Mouse (Mus musculus) adrenal gland, adult 2 months (tissue): Measurements from ENCODE around the gene Grb2. TPM values are rescaled to one million over a fixed set of nuclear protein-coding genes. Genes with fewer than 3 reads are reported as not detected.
"Not testable (repeated sequence)": the region's sequence is repeated elsewhere in the genome, so short reads cannot be mapped to it uniquely, and the experiment has no call there.

Source experiments
- DNase-seq: peaks from one replicate; pipeline ENCODE4 v3.0.0; 2021
- polyA plus RNA-seq: library from polyadenylated mRNA; depleted of rRNA; stranded (reverse); fragments of >200 nt; gene quantifications from 2 replicates; pipeline ENCODE4 v1.2.3, GENCODE M21; 2012
- total RNA-seq, 2 experiments: library from RNA; stranded (reverse); gene quantifications; 2 replicates each; pipeline ENCODE4 v1.2.3; 2021

Gene Grb2
- total and polyA plus RNA-seq, 3 experiments: 50.8 to 162 (median 136) TPM

DNA sequence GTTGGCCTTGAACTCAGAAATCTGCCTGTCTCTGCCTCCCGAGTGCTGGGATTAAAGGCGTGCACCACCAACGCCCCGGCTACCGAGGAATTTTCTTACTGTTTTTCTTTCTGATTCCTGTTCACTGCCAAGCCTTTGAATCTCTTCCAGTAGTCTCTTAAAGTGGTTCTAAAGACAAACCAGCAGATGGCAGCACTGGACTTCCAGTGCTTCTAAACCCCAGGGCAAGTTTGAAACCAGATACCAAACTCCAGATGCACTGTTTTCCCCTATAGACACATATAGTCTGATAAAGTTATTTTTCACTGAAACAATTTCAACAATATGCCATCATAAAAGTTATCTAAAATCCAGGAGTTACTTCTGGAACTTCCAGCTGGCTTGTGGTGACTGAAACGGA lies 60.9 kb downstream of the Grb2 start:
- peak; percentile 37 for DNase-seq

DNA sequence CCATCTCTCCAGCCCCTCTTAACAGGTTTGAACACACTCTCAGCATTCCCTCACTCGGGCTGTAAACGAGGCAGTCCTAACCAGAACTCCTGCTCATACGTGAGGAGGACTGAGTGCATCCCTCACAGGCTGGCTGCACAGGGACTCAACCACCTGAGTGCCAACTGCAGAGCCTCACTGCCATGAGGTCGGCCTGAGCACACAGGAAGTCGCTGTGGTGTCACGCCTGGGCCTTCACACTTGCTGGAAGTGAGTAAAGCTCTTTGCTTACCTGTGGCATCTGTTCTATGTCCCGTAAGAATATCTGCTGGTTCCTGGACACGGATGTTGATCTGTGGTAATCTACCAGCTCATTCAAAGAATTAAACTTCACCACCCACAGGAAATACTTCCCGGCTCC lies 62.0 kb downstream of the Grb2 start:
- no peak for DNase-seq

DNA sequence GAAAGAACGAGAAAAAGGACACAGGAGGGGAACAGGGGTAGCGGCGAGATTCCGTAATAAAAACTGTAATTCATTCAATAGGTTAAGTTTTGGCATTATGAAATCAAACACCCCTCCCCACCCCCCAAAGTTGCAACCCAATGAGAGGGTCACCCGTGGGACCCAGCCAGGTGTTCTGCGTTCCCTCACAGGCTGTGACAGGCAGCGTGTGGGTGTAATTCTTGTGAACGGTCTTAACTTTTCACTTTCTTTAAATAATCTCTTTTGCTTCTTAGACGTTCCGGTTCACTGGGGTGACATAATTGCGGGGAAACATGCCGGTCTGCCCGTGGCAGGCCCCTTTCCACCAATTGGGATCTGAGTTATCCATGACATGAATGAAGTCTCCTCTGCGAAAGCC lies 62.9 kb downstream of the Grb2 start:
- DNase-seq: not testable (repeated sequence)

DNA sequence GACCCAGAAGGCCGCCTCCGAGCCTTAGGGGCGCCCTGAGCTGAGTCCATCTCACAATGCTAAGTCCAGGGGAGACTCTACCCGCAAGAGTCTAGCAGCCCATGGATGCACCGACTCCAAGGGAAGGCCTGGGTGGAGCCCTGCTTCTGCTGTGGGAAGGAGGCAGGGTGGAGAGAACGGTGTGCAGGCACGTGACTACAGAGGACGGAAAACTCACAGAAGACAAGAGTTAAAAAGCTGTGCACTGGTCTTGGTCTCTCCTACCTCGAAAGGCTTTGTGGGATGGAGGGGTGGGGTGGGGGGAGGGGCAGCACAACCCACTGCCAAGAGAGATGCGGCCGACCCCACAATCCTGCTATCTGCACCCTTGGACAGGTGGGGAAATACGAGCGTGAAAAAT lies 64.1 kb downstream of the Grb2 start:
- DNase-seq: no peak

DNA sequence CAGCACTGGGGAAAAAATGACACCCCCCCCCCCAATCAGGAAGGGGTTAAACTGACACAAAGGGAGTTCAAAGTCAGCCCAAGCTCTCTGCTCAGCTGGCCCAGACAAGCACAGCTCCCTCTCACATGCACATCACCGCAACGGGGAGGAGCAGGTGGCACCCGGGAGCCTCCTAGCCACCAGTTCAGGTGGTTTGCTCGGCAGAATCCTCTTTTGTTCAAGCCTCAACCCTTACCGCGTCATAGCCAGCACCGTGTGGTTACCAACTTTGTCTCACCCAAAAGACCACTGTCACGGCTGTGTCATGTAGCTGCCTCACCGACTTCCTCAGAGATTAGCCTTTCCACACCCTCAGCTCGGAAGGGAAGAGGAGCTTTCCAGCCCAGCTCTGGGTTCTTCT lies 65.1 kb downstream of the Grb2 start:
- DNase-seq: no peak

DNA sequence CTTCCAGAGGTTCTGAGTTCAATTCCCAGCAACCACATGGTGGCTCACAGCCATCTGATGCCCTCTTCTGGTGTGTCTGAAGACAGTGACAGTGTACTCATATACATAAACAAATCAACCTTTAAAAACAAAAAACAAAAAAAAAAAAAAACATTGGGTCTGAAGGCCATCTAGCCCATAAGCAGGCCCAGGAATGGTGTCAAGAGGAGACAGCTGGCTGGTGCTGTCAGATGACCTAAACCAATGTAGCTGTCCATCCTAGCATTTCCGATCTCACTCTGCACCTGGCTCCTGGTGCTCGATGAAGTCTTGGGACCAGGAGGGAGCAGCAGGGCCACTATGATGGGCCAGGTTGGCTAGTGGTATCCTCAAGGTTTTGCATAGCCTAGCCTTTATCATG lies 65.7 kb downstream of the Grb2 start:
- no peak for DNase-seq

DNA sequence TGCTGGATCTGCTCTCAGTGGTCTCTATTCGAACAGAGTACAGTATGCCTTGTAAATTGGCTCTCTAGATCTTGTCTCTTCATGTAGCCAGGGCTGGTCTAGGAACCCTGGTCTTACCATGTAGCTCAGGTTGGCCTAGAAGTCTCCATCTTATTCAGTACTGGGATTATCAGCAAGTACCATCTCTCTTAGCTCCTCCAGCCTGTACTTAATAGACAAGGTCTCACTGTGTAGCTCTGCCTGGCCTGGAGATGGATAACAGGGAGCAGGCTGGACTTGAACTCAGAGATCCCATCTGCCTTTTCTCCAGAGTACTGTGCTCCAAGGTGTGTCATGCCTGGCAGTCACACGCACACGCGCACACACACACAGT lies 66.7 kb downstream of the Grb2 start:
- no peak for DNase-seq

DNA sequence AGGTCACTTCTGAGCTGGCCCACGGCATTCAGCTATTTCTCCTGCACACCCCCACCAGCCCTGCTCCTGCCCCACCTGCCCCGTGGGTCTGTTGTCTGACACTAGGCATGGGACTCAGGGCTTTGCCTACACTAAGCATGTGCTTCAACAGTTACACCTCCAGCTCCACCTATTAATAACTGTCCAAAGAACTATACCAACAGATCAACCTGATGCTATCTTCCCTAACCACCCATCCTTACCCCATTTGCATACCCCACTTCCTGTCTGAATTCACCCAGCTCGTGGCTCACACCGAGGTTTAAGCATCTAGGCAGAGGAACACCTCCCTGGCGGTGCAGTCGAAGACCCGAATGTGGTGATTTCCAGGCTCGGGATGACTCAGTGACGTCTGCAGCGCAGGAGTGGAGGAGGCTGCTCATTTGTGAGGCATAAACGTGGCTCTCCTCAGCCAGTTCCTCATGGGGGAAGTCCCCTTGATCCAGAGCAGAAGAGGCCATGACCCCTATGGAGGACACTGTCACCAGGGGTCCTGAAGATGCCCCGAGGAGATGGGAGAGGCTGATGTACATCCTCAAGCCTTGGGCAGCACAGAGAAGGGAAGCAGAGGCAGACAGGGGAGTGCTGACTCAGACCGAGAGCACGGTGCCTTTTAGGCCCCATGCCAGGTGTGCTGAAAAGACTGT lies 67.3 kb downstream of the Grb2 start:
- DNase-seq: no peak

DNA sequence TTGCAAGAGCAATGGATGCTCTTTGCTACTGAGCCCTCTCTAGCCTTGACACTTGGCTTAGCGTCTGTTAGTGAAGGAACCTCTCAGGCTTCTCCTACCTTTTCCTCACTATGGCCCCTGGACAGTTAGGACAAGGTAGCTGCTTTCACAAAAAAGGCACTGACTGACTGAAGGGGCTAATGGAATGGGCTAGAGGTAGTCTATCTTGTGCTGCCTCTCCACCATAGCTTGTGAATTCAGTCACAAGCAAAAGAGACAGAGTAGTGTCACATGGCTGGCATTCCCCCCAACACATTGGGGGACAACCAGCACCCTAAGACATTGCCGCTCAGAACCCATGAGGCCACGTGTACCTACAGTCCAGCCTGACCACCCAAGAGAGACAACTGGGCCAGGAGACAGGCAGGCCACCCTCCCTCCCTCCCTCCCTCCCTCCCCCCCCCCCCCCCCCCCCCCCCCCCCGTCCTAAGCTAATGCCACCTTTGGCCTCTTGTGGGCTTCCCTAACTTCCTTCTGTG lies 68.0 kb downstream of the Grb2 start:
- no peak for DNase-seq

DNA sequence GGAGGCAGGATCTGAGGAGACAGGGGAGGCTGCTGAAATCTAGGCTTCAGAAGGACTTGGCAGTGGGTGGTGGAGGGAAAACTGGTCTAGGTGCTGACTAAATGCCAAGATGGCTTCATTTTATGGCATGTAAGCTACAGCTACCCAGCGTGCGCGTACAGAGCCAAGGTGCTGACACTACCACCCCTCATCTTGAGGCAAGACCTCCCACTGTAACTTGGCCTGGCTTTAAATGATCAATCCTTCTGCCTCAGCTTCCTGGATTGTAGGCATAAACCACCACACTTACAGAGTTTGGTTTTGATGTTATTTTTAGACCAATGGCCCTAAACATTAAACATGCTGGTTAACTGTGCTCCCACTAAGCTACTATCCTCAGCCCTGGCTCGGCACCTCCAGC lies 68.9 kb downstream of the Grb2 start:
- DNase-seq: no peak

DNA sequence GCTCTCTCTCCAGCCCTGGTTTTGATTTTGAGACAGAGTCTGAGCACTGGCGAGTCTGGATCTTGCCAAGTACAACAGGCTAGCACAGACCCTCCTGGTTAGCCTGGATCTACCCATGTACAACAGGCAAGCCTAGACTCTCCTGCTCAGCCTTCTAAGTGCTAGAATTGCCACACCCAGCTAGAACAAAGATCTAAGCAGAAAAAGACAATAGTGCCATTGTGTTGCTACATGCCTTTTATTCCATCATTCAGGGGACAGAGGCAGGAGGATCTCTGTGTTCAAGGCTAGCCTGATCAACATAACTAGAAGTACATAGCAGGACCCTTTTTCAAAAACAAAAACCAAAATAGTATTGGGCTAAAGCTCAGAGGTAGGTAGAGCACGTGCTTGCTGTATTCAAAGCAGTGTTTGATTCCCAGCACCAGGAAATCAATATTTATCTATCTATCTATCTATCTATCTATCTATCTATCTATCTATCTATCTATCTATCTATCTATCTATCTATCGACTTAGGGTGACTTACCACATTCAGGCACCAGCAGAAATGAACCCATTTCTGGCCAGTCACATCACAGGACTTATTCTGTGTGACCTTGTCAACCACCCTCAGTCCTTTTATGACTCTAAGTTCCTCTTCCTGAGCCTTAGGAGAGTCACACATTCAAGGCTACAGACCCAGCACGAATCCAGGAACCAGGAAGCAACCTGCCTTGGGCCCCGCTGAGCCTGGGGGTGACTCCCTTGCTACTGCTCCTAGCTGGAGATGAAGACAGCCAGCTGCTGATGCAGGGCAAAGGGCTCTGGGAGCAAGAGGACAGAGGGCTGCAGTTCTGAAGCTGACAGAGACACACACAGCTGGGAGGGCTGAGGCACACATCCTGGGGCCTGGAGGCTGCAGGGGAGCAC lies 69.6 kb downstream of the Grb2 start:
- DNase-seq: peak; percentile 30

DNA sequence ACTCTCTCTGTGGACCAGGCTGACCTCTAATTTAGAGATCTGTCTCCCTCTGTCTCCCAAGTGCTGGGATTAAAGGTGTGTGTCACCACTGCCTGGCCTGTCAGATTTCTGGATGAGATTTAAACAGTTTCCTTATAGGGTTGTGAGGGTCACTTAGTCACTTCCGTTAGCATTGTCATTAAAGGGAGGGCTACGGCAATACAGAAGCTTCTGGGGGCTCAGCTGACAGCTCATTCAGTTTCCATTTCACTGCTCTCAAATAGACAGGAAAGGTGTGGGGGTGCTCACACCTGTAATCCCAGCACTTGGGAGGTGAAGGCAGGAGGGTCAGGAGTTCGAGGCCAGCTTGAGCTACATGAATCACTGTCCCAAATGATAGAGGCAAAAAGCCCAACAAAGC lies 71.4 kb downstream of the Grb2 start:
- no peak for DNase-seq

DNA sequence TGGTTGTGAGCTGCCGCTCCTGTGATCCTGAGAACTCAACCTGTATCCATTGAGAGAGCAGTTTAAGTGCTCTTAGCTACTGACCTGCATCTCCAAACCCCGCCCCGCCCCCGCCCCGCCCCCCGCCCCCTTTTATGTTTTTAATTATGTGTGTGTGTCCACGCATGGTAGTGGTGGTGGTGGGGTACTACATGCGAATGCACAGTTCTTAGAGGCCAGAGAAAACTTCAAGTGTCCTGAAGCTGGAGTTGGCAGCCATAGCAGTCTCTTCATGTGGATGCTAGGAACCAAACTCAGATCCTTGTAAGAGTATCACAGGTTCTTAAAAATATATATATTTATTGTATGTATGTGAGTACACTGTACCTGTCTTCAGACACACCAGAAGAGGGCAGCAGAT lies 72.9 kb downstream of the Grb2 start:
- DNase-seq: no peak

DNA sequence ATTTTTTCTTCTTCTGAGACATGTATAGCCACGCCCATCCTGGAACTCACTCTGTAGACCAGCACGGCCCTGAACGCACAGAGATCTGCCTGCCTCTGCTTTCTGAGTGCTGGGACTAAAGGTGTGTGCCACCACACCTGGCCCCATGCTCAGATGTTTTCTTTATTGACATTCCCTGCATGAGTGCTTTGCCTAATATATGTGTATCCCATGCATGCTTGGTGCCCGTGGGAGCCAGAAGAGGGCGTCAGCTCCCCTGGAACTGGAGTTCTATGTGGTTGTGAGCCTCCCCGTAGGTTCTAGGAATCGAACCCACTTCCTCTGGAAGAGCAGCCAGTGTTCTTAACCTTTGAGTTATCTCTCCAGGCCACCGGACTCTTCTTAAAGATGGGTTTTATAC lies 73.4 kb downstream of the Grb2 start:
- no peak for DNase-seq

DNA sequence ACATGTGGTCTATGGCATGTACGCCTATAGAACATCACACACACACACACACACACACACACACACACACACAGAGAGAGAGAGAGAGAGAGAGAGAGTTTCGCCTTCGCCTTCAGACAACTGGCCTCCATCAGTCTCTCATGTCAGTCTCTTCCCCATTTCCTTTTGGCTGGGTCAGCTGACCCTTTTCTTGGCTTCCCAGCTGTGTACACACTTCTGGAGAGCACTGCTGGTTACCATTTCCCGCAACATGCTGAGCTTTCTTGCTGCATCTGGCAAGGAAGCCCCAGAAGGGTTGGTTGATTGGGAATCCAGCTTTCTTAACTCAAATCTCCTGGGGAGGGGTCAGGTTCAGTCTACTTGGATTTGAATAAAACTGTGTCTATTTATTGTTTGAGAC lies 74.3 kb downstream of the Grb2 start:
- DNase-seq: no peak

DNA sequence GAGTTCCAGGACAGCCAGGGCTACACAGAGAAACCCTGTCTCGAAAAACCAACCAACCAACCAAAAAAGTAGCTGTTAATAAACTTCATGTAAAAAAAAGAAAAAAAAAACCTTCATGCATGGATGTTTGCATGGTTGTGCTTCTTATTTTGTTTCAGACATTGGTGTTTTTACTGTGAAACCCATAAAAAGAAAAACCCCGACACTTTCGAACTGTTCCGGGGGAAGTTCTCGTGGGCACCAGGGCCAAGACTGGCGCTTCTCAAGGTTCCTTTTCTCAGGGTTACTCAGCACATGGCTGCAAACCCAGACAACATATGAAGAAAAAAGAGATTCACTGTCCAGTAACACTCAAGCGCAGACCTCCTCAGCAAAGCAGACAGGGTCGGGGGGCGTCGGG lies 75.5 kb downstream of the Grb2 start:
- DNase-seq: no peak

DNA sequence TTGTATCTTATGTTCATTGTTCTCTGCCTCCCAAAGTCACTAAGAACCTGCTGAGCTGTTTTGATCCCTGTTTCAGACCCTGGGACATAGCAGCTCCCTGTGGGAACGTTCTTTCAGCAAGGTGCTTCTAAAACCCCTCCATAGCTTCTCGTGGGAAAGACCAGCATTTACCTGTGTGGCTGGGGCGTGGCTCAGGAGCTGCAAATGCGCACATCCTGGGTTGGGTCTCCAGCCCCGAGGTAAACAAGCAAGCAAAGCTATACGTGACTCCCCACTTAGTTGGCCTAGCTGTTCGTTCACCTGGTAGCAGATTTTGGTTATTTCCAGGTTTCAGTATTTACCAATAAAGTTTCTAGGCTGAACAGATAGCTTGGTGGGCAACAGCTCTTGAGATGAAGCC lies 76.2 kb downstream of the Grb2 start:
- no peak for DNase-seq

DNA sequence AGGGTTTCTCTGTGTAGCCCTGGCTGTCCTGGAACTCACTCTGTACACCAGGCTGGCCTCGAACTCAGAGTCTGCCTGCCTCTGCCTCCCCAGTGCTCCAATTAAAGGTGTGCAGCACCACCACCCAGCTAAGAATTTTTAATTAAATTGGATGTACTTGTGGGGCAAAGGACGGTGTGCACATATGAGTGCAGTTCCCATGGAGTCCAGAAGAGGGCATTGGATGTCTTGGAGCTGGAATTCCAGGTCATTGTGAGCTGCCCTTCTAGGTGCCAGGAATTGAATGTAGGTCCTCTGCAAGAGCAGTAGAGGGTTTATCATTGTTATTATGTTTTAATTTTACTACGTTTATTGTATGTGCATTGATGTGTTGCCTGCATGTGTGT lies 76.9 kb downstream of the Grb2 start:
- DNase-seq: no peak

DNA sequence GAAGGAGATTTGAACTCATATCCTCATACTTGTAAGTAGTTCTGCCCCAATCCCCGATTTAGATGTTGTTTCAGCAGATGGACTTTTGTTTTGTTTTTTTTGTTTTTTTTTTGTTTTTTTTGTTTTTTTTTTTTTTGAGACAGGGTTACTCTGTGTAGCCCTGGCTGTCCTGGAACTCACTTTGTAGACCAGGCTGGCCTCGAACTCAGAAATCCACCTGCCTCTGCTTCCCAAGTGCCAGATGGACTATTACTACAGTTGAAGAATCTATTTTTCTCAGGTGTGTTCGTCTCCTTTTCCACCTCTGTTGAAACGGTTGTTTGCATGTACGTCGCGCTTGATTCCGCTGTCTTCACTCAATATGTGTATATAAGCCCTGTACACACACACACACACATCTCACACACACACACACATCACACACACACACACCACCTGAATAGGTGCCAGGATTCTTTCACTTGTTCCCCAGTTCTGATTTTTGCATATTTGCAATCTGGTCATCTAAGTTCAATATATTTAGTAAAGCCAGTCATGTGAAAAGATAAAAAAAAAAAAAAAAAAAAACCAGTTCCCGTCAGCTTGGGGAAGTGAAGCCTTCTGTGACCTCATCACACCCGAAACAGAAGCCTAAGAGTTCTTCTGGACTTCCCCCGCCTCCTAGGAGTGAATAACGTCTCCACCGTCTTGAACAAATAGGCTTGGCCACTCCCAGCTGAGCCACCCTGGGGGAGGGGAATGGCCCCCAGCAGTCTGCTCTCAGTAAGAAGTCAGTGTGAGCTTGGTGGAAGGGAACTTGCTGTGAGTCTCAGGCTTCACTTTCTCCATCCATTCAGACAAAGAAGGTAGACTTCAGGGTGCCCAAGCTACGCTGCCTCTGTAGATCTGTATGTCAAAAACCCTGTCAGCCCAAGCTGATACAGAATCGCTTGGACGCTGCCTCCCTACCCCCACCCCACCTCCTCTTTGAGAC lies 77.6 kb downstream of the Grb2 start:
- no peak for DNase-seq

DNA sequence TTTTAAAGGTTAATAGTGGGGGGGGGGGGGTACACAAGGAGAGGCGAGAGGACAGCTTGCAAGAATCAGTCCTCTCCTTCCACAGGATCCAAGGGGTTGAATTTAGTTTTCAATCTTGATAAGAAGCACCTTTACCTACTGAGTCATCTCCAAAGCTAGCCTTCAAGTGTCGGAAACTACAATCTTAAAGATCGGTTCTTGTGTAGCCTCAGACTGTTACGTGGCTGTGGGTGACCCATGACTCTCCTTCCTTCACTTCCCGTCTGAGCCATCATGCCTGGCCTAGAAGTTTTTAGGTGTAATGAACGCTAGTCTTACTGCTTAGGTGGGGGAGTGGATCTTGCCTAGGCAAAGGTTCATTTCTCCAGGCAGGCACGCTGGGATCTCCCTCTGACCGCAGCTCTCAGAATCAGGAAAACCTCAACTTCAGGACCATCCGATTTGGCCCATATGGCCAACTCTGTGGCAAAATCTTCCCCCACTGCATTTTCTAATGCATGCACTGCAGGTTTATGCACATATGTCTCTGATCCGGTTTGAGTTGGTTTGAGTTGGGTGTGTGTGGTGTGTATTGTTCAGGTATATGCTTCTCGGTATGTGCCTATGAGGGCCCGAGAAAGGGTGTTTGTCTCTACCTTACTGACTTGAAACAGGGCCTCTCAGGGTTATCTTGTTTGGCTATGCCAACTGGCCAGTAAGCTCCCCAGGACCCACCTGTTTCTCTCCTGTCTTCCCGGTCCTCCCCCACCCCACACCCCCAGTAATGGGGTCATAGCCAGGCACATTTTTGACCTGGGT lies 78.5 kb downstream of the Grb2 start:
- no peak for DNase-seq

DNA sequence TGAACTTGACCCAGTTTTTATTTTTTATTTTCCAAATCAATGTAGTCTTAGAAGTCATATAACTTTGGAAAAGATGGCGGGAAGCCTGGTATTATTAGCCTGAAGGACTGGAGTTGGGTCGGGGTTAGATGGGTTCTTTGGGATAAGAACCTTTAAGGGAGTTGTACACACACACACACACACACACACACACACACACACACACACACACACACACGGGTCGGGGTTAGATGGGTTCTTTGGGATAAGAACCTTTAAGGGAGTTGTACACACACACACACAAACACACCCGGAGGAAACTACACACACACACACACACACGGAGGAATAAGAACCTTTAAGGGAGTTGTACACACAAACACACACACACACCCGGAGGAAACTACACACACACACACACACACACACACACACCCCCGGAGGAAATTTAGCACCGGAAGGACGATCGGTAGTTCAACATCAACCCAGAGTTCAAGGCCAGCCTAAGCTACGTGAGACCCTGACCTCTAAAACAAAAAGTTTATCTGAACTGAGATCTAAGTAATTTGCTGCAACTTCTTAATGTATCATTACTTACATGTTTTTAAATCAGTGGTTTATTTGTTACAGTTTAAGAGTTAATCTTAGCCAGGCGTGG lies 79.8 kb downstream of the Grb2 start:
- no peak for DNase-seq
